Mouse (Mus musculus): ENCODE measurements around the gene Zfp786.
"Not testable (repeated sequence)": the region's sequence is repeated elsewhere in the genome, so short reads cannot be mapped to it uniquely, and the experiment has no call there.

The Zfp786 gene

GRCm38 (mm10) chr6:47830104-47831078, at the start of gene Zfp786:
Gene Zfp786 (minus strand): TSS chr6:47830867.
- in situ Hi-C loops (cut with MboI, MseI), result no loop called here

GRCm38 (mm10) chr6:47880166-47880565, 49.5 kb upstream of the Zfp786 start:
- in situ Hi-C loops (cut with MboI, MseI), result loop anchor here (5.0 kb wide), 1 partner anchor 67 kb away; no protein-coding TSS in a partner anchor

DNA sequence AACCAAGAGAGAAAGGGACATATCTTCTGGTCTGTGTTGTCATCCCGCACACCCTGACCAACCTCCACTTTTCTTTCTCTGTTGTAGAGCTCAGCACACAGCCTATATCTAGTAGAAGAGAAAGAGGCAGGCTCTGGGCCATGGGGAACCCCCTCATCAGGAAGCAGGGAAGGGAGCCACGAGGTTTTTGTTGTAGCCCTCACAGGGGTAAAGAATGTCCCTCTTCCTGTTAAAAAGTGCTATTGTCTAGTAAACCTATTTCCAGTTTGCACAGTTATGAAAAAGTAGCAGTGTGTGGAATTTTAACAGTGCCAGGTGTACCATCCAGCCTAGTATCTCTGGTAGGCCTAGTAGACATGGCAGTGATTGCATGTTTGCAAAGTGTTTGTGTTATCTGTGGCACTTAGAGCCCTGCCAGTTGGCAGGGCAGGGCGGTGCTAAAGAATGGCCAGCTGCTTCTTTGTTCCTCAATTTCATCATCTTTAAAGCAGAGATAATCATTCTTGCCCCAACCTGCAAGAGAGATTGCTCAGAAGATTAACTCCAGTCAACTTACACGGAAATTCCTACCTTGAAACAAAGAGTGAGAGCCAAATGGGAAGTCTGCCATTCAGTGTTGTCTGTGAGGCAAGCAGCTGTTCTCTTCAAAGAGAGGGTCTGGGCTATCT, 48.5 kb upstream of the Zfp786 start:
- in situ Hi-C loops (cut with MboI, MseI), result no loop called here

DNA sequence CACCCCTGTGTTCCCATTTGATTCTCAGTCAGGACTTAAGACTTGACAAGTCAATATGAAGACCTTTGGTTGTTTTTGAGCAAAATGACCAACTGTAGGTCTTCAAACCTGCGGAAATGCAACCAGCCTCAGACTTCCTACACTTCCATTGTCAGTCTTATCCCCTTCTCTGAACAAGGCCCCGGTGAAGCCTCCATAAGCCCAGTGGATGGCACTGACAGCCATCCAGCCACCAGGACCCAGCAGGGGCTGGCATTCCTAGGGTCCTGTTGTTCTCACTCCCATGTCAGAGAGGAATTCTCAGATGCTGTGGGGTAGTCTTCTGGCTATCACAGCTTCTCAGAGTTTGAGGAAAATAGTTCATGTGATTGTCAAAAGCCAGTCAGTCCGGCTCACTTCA, 47.9 kb upstream of the Zfp786 start:
- in situ Hi-C loops (cut with MboI, MseI), result no loop called here

DNA sequence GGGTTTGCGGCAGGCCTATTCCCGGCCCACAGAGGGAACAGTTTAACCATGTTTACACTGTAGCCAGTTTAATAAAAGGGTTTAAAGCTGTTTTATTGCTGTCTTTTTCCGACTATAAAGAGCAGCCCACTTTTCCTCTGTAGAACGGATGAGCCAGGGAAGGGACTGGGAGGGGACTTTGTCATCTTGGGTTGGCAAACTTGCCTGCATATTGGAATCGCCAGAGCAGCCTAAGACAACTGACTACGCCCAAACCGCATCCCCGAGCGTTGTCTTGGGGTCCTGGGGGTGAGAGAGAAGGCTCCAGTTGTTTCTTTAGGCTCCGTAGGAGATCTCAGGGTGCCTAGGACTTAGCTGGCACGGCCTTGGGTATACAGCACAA, 47.5 kb upstream of the Zfp786 start:
- in situ Hi-C loops (cut with MboI, MseI), result no loop called here

DNA sequence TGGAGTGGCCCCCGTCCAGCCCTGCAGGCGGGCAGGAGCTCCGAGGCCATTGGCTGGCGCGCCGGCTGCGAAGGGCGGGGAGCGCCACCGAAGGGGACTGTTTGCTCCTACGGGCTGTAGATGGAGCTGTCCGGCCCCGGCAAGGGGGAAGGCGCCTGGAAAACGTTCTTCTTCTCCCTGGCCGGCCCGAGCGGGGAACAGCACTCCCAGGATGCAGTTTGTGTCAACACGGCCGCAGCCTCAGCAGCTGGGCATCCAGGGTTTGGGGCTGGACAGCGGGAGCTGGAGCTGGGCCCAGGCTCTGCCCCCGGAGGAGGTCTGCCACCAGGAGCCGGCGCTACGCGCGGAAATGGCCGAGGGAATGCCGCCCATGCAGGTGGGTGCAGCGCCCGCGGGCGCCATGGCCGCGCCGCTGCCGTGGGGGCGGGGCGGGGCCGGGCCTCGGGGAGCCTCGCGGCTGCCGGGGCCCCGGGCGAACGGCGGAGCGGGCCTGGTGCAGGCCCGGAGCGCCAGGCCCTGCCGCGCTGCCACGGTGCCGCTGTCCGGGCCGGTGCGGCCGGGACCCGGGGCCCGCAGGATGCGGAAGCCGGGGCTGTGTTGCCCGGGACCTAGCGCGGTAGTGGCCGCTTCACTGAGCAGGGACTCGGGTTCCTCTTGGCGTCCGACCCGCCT, 46.9 kb upstream of the Zfp786 start:
- in situ Hi-C loops (cut with MboI, MseI), result no loop called here

DNA sequence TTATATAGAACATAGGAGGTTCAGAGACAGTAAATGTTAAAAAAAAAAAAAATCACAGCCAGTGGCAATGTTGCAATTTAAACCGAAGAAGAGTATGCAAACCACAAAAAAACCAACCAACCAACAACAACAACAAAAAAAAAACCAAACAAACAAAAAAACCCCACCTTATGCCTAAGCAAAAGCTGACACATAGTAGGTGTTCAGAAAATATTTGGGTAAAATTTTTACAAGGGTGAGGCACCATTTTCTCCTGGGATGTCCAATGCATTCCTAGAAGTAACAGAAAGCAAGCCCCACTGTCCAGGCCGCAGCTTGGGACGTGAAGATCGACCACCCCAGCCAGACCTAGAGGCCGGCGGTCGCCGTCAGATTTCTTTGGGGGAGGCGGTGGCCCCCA, 46.4 kb upstream of the Zfp786 start, which contains the start of gene Zfp282:
Gene Zfp282 (plus strand): TSS at position 147 of the 400 bp plus-strand sequence.
- in situ Hi-C loops (cut with MboI, MseI), result no loop called here

DNA sequence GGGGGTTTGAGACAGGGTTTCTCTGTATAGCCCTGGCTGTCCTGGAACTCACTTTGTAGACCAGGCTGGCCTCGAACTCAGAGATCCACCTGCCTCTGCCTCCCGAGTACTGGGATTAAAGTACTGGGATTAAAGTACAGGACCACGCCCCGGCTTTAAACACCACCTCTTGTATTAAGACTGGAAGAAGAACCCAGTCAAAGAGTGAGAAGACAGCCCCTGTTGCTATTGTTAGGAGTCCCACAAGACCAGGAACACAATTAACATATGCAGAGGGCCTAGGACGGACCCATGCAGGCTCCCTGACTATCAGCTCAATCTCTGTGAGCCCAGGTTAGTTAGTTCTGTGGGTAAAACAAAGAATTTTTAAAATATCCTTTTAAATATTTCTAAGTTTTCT, 41.6 kb upstream of the Zfp786 start:
- in situ Hi-C loops (cut with MboI, MseI), result no loop called here

GRCm38 (mm10) chr6:47857729-47858128, 27.1 kb upstream of the Zfp786 start:
- in situ Hi-C loops (cut with MboI, MseI), result not testable (repeated sequence)

DNA sequence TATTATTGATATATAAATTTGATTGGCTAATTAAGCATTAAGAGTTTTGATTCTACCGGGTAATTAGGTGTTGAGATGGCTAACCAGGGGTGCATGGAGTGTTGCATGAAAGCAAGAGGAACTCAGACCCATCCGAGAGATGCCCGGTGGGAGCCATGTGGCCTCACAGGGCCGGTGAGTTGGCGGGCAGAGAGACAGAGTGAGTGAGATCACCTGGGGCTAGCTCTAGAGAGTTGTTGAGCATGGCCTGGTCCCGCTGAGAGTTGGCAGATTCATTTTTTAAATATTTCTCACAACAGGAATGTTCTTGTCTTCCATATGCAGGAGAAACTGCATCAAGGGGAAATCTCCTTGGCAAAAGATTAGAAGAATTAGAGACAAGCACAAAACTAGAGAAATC, 26.6 kb upstream of the Zfp786 start:
- in situ Hi-C loops (cut with MboI, MseI), result no loop called here

DNA sequence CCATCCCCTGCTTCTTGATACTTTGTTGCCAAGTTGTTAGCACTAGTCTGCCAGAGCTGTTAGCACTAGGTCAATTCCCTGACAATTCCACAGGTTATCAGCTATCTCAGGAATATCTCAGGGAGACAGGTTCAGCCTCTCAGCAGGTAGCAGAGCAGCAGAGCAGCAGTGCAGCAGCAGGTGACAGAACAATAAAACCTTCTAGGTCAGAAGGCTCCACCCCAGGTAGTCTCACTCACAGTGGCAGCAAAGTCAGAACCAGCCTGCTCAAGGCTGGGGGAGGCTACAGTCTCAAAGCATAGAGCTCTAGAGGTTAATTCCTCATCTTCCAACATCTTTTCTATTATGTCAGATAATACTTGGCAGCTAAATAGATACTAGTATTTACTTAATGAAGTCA, 15.1 kb upstream of the Zfp786 start:
- in situ Hi-C loops (cut with MboI, MseI), result no loop called here

GRCm38 (mm10) chr6:47842337-47842736, 11.7 kb upstream of the Zfp786 start:
- in situ Hi-C loops (cut with MboI, MseI), result no loop called here

- in situ Hi-C loops (cut with MboI, MseI), result no loop called here
These were observed 11.2 kb upstream of the Zfp786 start for GRCm38 (mm10) chr6:47841831-47842230.

DNA sequence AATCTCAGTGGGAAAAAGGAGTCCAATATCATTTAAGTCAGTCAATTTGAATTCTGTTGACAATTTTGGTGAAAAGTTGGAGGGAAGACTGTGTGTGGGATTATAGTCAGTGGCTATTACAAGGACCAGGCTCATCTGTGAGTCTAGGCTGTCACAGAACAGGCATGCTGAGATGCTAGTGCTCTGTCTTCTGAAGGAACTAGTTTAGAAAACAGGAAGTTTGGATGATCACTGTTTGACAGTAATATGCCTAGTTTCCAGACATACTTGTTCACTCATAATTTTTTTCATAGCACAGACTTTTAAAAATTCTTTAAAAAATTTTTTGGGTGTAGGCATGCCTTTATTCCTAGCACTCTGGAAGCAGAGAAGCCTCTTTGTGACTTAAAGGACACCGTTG, 10.4 kb upstream of the Zfp786 start:
- in situ Hi-C loops (cut with MboI, MseI), result no loop called here

GRCm38 (mm10) chr6:47837630-47838029, 7.0 kb upstream of the Zfp786 start:
- in situ Hi-C loops (cut with MboI, MseI), result no loop called here

DNA sequence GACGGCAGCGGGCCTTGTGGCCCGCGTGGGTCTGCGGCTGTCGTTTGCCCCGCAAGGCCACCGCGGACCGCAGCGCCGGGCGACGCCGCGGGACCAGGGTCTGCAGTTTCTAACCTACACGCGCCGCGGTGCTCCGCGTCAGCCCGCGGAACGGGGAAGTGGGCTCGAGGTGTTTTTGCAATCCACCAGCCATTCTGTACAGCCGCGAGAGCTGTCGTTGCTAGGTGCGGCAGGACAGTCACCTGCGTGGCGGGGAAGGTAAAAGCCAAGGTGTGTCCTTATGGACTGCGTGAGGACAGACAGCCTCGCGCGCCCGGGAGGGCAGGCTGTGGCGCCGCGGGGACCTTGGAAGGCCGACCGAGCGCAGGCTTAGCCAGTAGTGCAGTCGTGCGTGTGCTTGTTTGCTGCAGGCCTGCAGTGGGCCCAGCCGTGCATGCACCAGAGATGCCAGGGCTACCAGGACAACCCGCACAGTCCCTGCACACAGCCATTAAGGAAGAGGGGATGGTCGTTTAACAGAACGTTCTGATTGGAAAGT, 5.4 kb upstream of the Zfp786 start:
- in situ Hi-C loops (cut with MboI, MseI), result no loop called here

DNA sequence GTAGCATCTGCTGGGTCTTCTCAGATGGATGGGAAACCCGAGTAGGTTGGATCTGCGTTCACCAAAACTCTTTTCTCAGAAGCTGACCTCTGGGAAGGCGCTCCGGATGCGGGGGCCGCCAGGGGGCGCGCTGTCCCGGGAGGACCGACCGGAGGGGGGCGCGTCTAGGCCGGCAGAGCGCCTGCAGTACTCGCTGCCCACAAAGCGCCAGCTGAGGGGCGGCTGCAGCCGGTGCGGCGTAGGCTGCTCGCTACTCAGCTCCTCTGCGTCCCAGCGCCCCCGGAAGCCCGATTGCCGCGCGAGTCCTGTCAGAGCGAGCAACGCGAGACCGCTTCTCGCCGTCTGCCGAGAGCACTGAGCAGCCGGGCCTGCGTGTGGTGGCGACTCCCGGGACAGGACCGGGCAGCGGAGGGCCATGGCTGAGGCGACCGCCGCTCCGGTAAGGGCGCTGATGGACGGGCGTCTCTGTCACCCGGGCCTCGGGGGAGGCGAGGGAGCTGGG, 4.9 kb upstream of the Zfp786 start, which contains the start of gene Zfp398:
Gene Zfp398 (plus strand): TSS at position 180 of the 502 bp plus-strand sequence.
- in situ Hi-C loops (cut with MboI, MseI), result no loop called here

GRCm38 (mm10) chr6:47832220-47832619, 1.6 kb upstream of the Zfp786 start:
- in situ Hi-C loops (cut with MboI, MseI), result no loop called here

DNA sequence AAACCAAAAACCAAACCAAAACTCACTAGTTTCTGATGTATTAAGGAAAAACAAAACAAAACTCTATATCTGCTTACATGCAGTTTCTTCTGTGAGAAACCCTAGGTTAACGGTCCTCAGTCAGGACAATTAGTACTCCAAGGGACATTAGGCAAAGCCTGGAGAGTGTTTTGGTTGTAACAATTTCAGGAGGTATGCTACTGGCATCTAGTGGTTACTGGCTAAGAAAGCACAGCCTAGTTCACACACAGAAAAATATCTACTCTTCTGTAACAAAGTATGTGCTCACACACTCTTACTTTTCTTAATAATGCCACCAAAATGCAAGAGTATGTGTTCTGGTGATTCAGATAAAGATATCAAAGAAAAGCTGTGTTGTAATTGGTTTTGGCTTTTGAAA, 1.7 kb downstream of the Zfp786 start:
- in situ Hi-C loops (cut with MboI, MseI), result loop anchor here (5.0 kb wide), 1 partner anchor 37 kb away; no protein-coding TSS in a partner anchor

DNA sequence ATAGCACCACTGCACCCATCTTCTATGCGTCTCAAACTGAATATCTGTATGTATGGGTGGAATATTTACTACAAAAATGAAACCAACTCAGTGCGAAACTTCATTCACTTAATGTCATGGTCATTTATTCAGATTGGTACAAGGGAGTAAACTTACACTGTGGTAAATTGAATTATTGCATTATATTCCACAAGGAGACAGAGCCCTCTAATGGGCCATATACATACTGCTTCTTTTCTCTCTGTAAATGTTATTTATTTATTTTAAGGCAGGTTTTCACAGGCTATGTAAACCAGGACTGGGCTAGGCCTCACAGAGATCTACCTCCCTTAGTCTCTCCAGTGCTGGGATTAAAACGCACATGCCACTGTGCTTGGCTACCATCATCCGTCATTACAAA, 3.2 kb downstream of the Zfp786 start:
- in situ Hi-C loops (cut with MboI, MseI), result loop anchor here (5.0 kb wide), 1 partner anchor 35 kb away; no protein-coding TSS in a partner anchor

- in situ Hi-C loops (cut with MboI, MseI), result no loop called here
These were observed 6.4 kb downstream of the Zfp786 start for GRCm38 (mm10) chr6:47824241-47824640.

All from T-helper 2 cell (primary cell).